Mouse (Mus musculus): Measurements from ENCODE around the gene Gm4707. TPM values are rescaled to one million over a fixed set of nuclear protein-coding genes. Genes with fewer than 3 reads are reported as not detected.
"Not testable (repeated sequence)": the region's sequence is repeated elsewhere in the genome, so short reads cannot be mapped to it uniquely, and the experiment has no call there.

Gene Gm4707
- total RNA-seq, 2 experiments from 2014 or later: 0.63 to 1.3 TPM

GRCm38 (mm10) chr17:71444718-71445117 is 15.0 kb downstream of the Gm4707 start:
- no peak for DNase-seq

GRCm38 (mm10) chr17:71444126-71444525 is 15.6 kb downstream of the Gm4707 start:
- no peak for DNase-seq

GRCm38 (mm10) chr17:71443273-71443672 is 16.4 kb downstream of the Gm4707 start:
- no peak for DNase-seq

- not testable (repeated sequence) for DNase-seq
These were observed 37.2 kb downstream of the Gm4707 start for GRCm38 (mm10) chr17:71422502-71422901.

GRCm38 (mm10) chr17:71419448-71419847 is 40.3 kb downstream of the Gm4707 start:
- DNase-seq: not testable (repeated sequence)

GRCm38 (mm10) chr17:71417008-71417407 is 42.7 kb downstream of the Gm4707 start:
- no peak for DNase-seq

Other genes starting within 250 kb of the Gm4707 start
- 10 to 100 TPM; 31.9 to 39.2 TPM for gene Emilin2, start 147.9 kb downstream of the Gm4707 start, total RNA-seq (2021)
- 10 to 100 TPM; 16.5 to 21.5 TPM for gene Smchd1, start 15.4 kb upstream of the Gm4707 start, total RNA-seq (2021)
- 1 to 10 TPM; 5.2 to 5.7 TPM for gene Ndc80, start 66.9 kb upstream of the Gm4707 start, total RNA-seq (2021)
- under 1 TPM; 0.12 to 0.32 TPM for gene Spdya, start 92.1 kb upstream of the Gm4707 start, total RNA-seq (2021)
- 10 to 100 TPM; 28.4 to 34.5 TPM for gene Wdr43, start 156.0 kb upstream of the Gm4707 start, total RNA-seq (2021)
- gene Togaram2, start 213.3 kb upstream of the Gm4707 start, total RNA-seq (2021): under 1 TPM; 0.38 to 0.49 TPM

All from gastrocnemius, postnatal 10 days (tissue).